ENCODE assay signal across 25 mouse cellular contexts in genomic region chr19:13798102-13798501, GRCm38 (mm10). TPM values are rescaled to one million over a fixed set of nuclear protein-coding genes. Genes with fewer than 3 reads are reported as not detected.
"Had no signal": no experiment of that assay in that cellular context is flagged by ENCODE, and none has a peak within 500 bp of the region (broad histone marks: within the 10 kb centered on the region; RNA-seq: fewer than 3 reads in every experiment).

Gene Olfr1497, minus strand, starts transcription at chr19:13798202.

- H3K36me3 ChIP-seq: neural tube, embryonic 12.5 days; neural tube, embryonic 13.5 days; neural tube, embryonic 15.5 days; stomach, embryonic 15.5 days had no signal

- DNase-seq: retina, postnatal 1 day; right cerebral cortex, adult 18-20 months; right cerebral cortex, postnatal 14 days; right cerebral cortex, postnatal 25 days; right cerebral cortex, postnatal 4 days; spleen, adult 18-20 months; thymus, adult 18-20 months; thymus, adult 2 months; thymus, postnatal 14 days; thymus, postnatal 25 days; thymus, postnatal 36 days; thymus, postnatal 4 days had no signal

- H3K4me1 ChIP-seq: neural tube, embryonic 12.5 days; neural tube, embryonic 13.5 days; neural tube, embryonic 15.5 days; stomach, embryonic 15.5 days had no signal

- H3K4me3 ChIP-seq: neural tube, embryonic 12.5 days; neural tube, embryonic 13.5 days; neural tube, embryonic 15.5 days; stomach, embryonic 15.5 days had no signal

- H3K27ac ChIP-seq: neural tube, embryonic 12.5 days; neural tube, embryonic 13.5 days; neural tube, embryonic 15.5 days; stomach, embryonic 15.5 days; stomach, postnatal 0 days had no signal

- H3K27me3 ChIP-seq: neural tube, embryonic 12.5 days; neural tube, embryonic 13.5 days; neural tube, embryonic 15.5 days; stomach, embryonic 15.5 days had no signal

RNA-seq across cellular contexts. Expression of gene Olfr1497, which starts in this region (rescaled TPM):
- polyA plus RNA-seq: neural tube, embryonic 11.5 days; neural tube, embryonic 12.5 days; neural tube, embryonic 13.5 days; neural tube, embryonic 14.5 days; neural tube, embryonic 15.5 days; small intestine, adult 2 months; spleen, adult 2 months; stomach, embryonic 14.5 days; stomach, embryonic 15.5 days; stomach, embryonic 16.5 days; stomach, postnatal 0 days; thymus, adult 2 months; thymus, postnatal 0 days; urinary bladder, adult 2 months had no signal
